Mouse (Mus musculus): ENCODE measurements around the gene Ceacam18. TPM values are rescaled to one million over a fixed set of nuclear protein-coding genes. Genes with fewer than 3 reads are reported as not detected.
A peak's percentile ranks its signal among the peaks of the same experiment; 100 is the strongest.

Gene Ceacam18
- not detected in 2 replicates for polyA plus RNA-seq (2011; ENCODE audit: insufficient read length, low read depth, missing spikeins)

DNA sequence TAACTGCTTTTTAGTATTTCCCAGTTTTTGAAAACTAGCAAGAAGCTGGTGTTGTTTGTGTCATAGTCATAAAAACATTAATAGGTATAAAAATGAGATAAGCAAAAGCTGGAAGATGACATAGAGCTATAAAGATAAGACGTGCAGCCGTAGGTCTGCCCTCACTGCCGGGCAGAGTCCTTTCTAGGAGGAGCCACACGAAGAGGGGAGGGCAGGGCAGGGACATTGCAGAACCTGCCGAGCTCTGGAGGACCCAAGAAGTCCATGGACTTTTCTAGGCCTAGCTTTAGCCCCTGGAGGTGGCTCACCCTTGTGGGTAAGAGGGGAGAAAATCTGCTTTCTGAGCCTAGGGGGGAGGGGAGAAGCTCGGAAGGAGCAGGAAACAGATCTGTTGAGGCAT is at the start of gene Ceacam18:
Gene Ceacam18 (plus strand): TSS at position 208 of the 400 bp plus-strand sequence.
- no peak within 1 kb of the TSS for H3K4me3 ChIP-seq (ENCODE audit: insufficient read depth, low read length)
- no peaks in the 10 kb centered on the region for H3K4me1 ChIP-seq (ENCODE audit: control insufficient read depth, insufficient read depth, low read length)
- TF ChIP-seq POLR2A (IDR thresholded peaks at IDR 0.05; ENCODE audit: low read depth, low read length) (no peak), CTCF (IDR thresholded peaks at IDR 0.05; ENCODE audit: borderline replicate concordance, insufficient read depth, low read length) (no peak)
- no peak within 1 kb of the TSS for H3K27ac ChIP-seq (ENCODE audit: insufficient read depth, low read length)

GRCm38 (mm10) chr7:43584790-43585189 is 49.7 kb upstream of the Ceacam18 start:
- H3K27ac ChIP-seq (ENCODE audit: insufficient read depth, low read length), result no peak overlapping the region
- TF ChIP-seq CTCF (IDR thresholded peaks at IDR 0.05; ENCODE audit: borderline replicate concordance, insufficient read depth, low read length) (no peak), POLR2A (IDR thresholded peaks at IDR 0.05; ENCODE audit: low read depth, low read length) (no peak)
- no peak overlapping the region for H3K4me3 ChIP-seq (ENCODE audit: insufficient read depth, low read length)
- H3K4me1 ChIP-seq (ENCODE audit: control insufficient read depth, insufficient read depth, low read length), result 0 out of 2 replicates have a peak, but pooled peaks cover 7% of the 10 kb centered on the region

DNA sequence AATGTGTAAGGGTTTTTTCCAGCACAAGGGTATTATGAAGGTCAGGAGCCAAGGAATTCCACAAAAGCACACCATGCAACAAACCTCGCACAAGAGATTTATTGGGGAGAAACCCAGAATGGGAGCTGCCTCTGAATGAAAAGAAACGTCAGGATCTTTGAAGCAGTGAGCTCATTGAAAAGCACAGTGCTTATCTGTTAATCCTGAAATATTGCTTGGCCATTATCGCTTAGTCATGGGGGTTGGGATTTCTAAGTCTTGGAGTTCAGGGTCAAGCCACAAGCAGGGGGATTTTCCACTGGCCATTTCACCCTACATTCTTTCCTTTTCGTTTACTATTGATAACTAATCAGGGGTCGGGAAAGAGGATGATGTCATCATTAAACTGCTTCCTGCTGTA is 32.6 kb upstream of the Ceacam18 start:
- no peak for TF ChIP-seq CTCF (IDR thresholded peaks at IDR 0.05; ENCODE audit: borderline replicate concordance, insufficient read depth, low read length)
- TF ChIP-seq POLR2A (IDR thresholded peaks at IDR 0.05; ENCODE audit: low read depth, low read length), result no peak
- Histone ChIP-seq H3K27ac (ENCODE audit: insufficient read depth, low read length) (no peak overlapping the region), H3K4me3 (ENCODE audit: insufficient read depth, low read length) (no peak overlapping the region), H3K4me1 (ENCODE audit: control insufficient read depth, insufficient read depth, low read length) (no peaks in the 10 kb centered on the region)

DNA sequence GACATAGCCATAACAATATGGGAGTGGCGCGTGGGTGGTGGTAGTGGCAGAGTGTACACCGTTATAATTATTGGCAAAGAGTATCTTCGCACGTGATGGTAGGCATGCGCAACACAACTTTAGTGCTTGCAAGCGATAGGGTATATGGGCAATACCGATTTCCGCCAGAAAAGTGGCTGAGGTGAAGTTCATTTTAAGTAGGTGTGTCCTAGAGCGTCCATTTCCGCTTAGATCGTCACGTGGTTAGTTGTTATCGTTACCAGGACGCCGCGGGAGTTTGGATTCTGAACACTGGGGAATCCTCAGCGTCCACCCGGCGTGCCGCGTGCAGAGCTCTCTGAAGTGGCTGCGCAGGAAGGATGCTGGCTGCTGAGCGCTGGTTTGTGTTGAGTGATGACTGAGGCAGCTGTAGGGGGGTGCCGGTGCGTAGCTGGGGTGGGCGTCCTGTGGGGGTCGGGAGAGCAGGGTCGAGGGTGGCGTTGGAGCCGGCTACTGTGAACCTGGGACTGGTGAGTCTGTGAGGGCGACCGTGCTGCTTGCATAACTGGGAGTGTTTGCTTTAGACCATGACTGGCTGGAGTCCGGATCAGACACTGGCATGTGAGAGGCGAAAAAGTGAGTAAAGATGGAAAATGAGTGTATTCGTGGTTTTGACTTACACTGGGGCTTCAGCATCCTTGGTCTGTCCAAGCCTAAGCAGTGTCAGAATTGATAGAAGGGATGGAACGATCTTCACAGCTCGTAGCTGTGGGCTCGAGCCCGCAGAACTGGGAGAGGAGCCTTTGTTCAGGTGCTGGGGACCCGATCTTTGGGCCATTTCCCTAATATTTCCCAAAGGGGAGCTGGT is 27.4 kb upstream of the Ceacam18 start, which contains the start of gene Zfp819:
Gene Zfp819 (plus strand): TSS at position 274 of the 847 bp plus-strand sequence.
- TF ChIP-seq CTCF (IDR thresholded peaks at IDR 0.05; ENCODE audit: borderline replicate concordance, insufficient read depth, low read length) (no peak), POLR2A (IDR thresholded peaks at IDR 0.05; ENCODE audit: low read depth, low read length) (no peak)
- Histone ChIP-seq H3K27ac (ENCODE audit: insufficient read depth, low read length) (no peak within 1 kb of the TSS), H3K4me3 (ENCODE audit: insufficient read depth, low read length) (peak within 1 kb of the TSS; percentile 31), H3K4me1 (ENCODE audit: control insufficient read depth, insufficient read depth, low read length) (no peaks in the 10 kb centered on the region)

DNA sequence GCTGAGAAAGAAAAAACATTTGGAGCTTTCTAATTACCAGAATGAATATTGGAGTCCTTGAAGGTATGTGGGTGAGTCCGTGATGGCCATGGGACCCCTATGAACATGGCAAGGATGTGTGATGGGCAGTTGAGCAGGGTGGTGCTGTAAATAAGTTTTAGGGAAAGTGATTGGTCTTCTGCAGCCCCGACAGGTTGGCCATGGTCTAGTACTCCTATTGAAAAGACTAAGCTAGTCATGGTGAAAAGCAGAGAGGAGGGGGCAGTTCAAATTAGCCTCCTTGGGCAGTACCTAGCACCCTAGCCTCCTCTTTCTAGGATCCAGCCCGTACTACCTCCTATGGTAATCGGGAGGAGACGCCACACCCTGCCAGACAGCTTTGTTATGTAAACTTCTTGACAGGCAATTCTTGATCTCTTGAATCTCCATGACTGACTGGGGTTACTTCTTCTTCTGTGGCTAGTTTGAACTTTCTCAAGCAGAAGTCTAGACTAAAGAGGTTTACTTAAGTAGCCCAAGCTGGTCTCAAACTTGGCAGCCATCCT is 26.7 kb upstream of the Ceacam18 start:
- Histone ChIP-seq H3K27ac (ENCODE audit: insufficient read depth, low read length) (no peak overlapping the region), H3K4me3 (ENCODE audit: insufficient read depth, low read length) (no peak overlapping the region), H3K4me1 (ENCODE audit: control insufficient read depth, insufficient read depth, low read length) (no peaks in the 10 kb centered on the region)
- no peak for TF ChIP-seq POLR2A (IDR thresholded peaks at IDR 0.05; ENCODE audit: low read depth, low read length)
- TF ChIP-seq CTCF (IDR thresholded peaks at IDR 0.05; ENCODE audit: borderline replicate concordance, insufficient read depth, low read length), result no peak

DNA sequence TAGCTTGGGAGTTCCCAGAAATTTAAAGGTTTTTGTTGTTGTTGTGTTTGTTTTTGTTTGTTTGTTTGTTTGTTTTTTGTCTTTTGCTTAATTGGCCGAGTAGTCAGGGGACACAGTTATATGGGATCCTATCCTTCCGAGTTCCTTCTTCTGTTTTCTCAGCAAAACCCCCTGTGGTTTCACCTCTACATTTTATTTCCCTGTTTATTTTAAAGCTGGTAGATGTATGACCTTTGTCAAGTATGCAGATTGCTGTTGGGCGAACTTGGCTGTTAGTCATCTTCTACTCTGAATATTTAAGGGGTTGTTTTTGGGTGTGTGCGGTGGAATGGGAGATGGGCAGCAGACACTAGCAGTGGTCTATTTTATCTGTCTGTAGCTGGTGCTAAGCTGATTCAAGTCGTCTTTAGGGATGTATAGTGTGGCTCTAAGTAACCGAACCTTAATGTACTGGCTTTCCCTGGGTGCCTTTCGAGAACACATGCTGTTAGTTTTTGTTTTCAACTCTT is 26.1 kb upstream of the Ceacam18 start:
- H3K4me1 ChIP-seq (ENCODE audit: control insufficient read depth, insufficient read depth, low read length), result no peaks in the 10 kb centered on the region

GRCm38 (mm10) chr7:43613816-43614551 is 20.5 kb upstream of the Ceacam18 start:
- no peak overlapping the region for H3K4me3 ChIP-seq (ENCODE audit: insufficient read depth, low read length)
- TF ChIP-seq POLR2A (IDR thresholded peaks at IDR 0.05; ENCODE audit: low read depth, low read length), result no peak
- TF ChIP-seq CTCF (IDR thresholded peaks at IDR 0.05; ENCODE audit: borderline replicate concordance, insufficient read depth, low read length), result no peak
- no peaks in the 10 kb centered on the region for H3K4me1 ChIP-seq (ENCODE audit: control insufficient read depth, insufficient read depth, low read length)
- H3K27ac ChIP-seq (ENCODE audit: insufficient read depth, low read length), result no peak overlapping the region

More for the DNA sequence above, 26.1 kb upstream of the Ceacam18 start:
- TF ChIP-seq POLR2A (IDR thresholded peaks at IDR 0.05; ENCODE audit: low read depth, low read length) (no peak), CTCF (IDR thresholded peaks at IDR 0.05; ENCODE audit: borderline replicate concordance, insufficient read depth, low read length) (no peak)
- Histone ChIP-seq H3K4me3 (ENCODE audit: insufficient read depth, low read length) (no peak overlapping the region), H3K27ac (ENCODE audit: insufficient read depth, low read length) (no peak overlapping the region)

DNA sequence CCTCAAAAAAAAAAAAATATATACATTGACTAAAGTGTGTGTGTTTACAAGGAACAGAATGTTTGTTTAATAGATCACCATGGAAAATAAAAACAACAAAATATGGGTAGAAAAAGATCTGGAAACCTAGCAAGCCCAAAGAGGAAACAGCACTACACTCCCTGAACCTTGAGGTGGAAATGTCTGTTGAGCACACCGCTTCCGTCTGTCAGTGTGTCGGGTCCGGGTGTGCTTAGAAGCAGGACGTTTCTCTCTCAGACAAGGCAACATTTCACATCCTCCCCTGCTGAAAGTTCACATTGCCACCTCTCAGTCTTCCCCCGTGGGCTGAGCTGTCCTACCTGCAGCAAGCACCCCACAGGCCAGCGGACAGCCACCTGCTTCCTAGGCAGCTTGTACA is 11.6 kb upstream of the Ceacam18 start:
- H3K4me1 ChIP-seq (ENCODE audit: control insufficient read depth, insufficient read depth, low read length), result no peaks in the 10 kb centered on the region
- no peak overlapping the region for H3K4me3 ChIP-seq (ENCODE audit: insufficient read depth, low read length)
- TF ChIP-seq CTCF (IDR thresholded peaks at IDR 0.05; ENCODE audit: borderline replicate concordance, insufficient read depth, low read length) (no peak), POLR2A (IDR thresholded peaks at IDR 0.05; ENCODE audit: low read depth, low read length) (no peak)
- no peak overlapping the region for H3K27ac ChIP-seq (ENCODE audit: insufficient read depth, low read length)

DNA sequence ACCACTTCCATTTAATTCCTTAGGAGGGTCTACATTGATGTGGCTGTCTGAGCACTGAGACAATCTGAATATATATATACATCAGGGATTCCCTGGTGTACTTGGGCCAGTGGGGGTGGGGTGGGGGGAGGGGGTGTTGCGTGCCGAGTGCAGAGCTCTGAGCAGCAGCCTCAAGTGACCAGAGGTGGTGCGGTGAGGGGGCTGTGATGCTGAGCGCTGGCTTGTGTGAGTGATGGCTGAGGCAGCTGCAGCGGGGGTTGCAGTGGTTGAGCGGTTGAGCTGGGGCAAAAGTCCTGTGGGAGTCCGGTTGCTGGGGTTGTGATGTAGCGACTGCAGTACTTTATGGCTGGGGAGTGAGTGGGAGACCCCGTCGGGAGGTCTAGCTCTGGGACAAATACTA is 10.7 kb upstream of the Ceacam18 start:
- H3K4me1 ChIP-seq (ENCODE audit: control insufficient read depth, insufficient read depth, low read length), result no peaks in the 10 kb centered on the region
- no peak overlapping the region for H3K4me3 ChIP-seq (ENCODE audit: insufficient read depth, low read length)
- no peak for TF ChIP-seq CTCF (IDR thresholded peaks at IDR 0.05; ENCODE audit: borderline replicate concordance, insufficient read depth, low read length)
- no peak for TF ChIP-seq POLR2A (IDR thresholded peaks at IDR 0.05; ENCODE audit: low read depth, low read length)
- no peak overlapping the region for H3K27ac ChIP-seq (ENCODE audit: insufficient read depth, low read length)

Measured in embryonic fibroblast, embryonic 13.5 days (primary cell).